Mouse (Mus musculus): ENCODE results near the gene Rapgef4. TPM values are rescaled to one million over a fixed set of nuclear protein-coding genes. Genes with fewer than 3 reads are reported as not detected.

Gene Rapgef4
- polyA plus RNA-seq, 3 experiments from 2014 or later, result 0.87 to 8.7 (median 8.6) TPM

- no peak for ATAC-seq
Measured at GRCm38 (mm10) chr2:72078140-72078521, 97.1 kb downstream of the Rapgef4 start.

GRCm38 (mm10) chr2:72079110-72079509 lies 98.1 kb downstream of the Rapgef4 start:
- ATAC-seq, result no peak

- ATAC-seq, result no peak
Measured at GRCm38 (mm10) chr2:72082846-72083245, 101.8 kb downstream of the Rapgef4 start.

- no peak for ATAC-seq
Measured at GRCm38 (mm10) chr2:72088886-72089285, 107.8 kb downstream of the Rapgef4 start.

GRCm38 (mm10) chr2:72090061-72090460 lies 109.0 kb downstream of the Rapgef4 start:
- no peak for ATAC-seq

GRCm38 (mm10) chr2:72092046-72092445 lies 111.0 kb downstream of the Rapgef4 start:
- ATAC-seq, result no peak

- no peak for ATAC-seq
Measured at GRCm38 (mm10) chr2:72093402-72094037, 112.5 kb downstream of the Rapgef4 start.

GRCm38 (mm10) chr2:72094038-72094437 lies 113.0 kb downstream of the Rapgef4 start:
- ATAC-seq, result no peak

- ATAC-seq, result no peak
Measured at GRCm38 (mm10) chr2:72094446-72094845, 113.4 kb downstream of the Rapgef4 start.

GRCm38 (mm10) chr2:72095002-72095401 lies 114.0 kb downstream of the Rapgef4 start:
- ATAC-seq, result no peak

- peak; percentile 72 for ATAC-seq
Measured at GRCm38 (mm10) chr2:72096345-72096744, 115.3 kb downstream of the Rapgef4 start.

- ATAC-seq, result no peak
Measured at GRCm38 (mm10) chr2:72098366-72098765, 117.3 kb downstream of the Rapgef4 start.

GRCm38 (mm10) chr2:72104604-72105003 lies 123.6 kb downstream of the Rapgef4 start:
- no peak for ATAC-seq

- ATAC-seq, result no peak
Measured at GRCm38 (mm10) chr2:72107525-72108180, 126.6 kb downstream of the Rapgef4 start.

- ATAC-seq, result no peak
Measured at GRCm38 (mm10) chr2:72108448-72109312, 127.6 kb downstream of the Rapgef4 start.

GRCm38 (mm10) chr2:72110404-72110803 lies 129.4 kb downstream of the Rapgef4 start:
- ATAC-seq, result no peak

GRCm38 (mm10) chr2:72113716-72114115 lies 132.7 kb downstream of the Rapgef4 start:
- peak; percentile 26 for ATAC-seq

- peak; percentile 87 for ATAC-seq
Measured at GRCm38 (mm10) chr2:72114148-72114559, 133.1 kb downstream of the Rapgef4 start.

- ATAC-seq, result no peak
Measured at GRCm38 (mm10) chr2:72116103-72116502, 135.1 kb downstream of the Rapgef4 start.

- ATAC-seq, result no peak
Measured at GRCm38 (mm10) chr2:72116698-72117097, 135.7 kb downstream of the Rapgef4 start.

GRCm38 (mm10) chr2:72117138-72118011 lies 136.3 kb downstream of the Rapgef4 start:
- peak; percentile 60 for ATAC-seq

GRCm38 (mm10) chr2:72120211-72120610 lies 139.2 kb downstream of the Rapgef4 start:
- ATAC-seq, result no peak

Measured in inflammation-experienced regulatory T-cells, adult 6 months (primary cell).